Mouse (Mus musculus) retina, postnatal 7 days (tissue): ENCODE data around the gene Lipk.

ENCODE experiments used
- DNase-seq: peaks from one replicate; pipeline ENCODE4 v3.0.0-alpha.2; 2012; ENCODE audit warnings: low read depth, low spot score

Gene Lipk

DNA sequence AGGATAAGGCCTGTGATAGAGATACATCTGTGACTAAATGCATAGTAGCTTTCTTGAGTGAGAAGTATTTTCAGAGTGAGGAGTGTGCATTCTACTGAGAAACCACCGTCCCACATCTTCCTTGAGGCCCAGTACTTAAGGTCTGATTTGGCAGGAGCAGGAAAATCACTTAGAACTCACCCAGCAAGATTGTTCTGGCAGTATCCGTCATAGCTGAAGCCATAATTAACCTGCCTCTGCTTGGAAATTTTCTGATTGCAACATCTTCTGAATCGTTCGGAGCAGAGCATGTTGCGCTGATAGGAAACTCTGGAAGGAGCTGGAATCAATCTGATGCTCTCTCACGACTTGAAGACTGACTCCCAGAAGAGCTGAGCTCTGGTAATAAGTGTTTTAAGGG is at the start of gene Lipk:
Gene Lipk (plus strand): TSS at position 289 of the 400 bp plus-strand sequence.
- no peak for DNase-seq

- no peak for DNase-seq
Observed at GRCm38 (mm10) chr19:33960887-33961286, 47.2 kb upstream of the Lipk start, which contains the start of gene Lipf. Gene Lipf (plus strand): TSS chr19:33961187.

DNA sequence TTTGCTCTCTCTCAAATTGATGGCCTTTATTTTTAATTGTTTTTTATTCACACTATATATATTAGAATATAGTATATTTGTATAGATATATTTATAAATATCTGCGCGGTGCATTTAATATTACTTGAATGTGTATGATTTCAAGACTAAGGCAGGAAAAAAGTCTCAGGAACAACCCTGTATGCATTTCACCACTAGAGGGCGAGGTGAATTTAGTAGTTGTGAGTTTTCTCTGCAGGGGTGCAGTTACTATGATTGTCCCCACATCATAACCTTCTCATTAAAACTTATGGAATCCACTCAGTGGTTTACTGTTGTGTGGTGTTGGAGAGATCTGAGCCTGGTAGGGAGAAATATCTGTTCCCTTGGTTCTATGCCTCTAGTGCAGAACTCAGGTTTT is 29.1 kb upstream of the Lipk start:
- DNase-seq = no peak

- no peak for DNase-seq
Observed at GRCm38 (mm10) chr19:33983043-33983442, 25.0 kb upstream of the Lipk start.

DNA sequence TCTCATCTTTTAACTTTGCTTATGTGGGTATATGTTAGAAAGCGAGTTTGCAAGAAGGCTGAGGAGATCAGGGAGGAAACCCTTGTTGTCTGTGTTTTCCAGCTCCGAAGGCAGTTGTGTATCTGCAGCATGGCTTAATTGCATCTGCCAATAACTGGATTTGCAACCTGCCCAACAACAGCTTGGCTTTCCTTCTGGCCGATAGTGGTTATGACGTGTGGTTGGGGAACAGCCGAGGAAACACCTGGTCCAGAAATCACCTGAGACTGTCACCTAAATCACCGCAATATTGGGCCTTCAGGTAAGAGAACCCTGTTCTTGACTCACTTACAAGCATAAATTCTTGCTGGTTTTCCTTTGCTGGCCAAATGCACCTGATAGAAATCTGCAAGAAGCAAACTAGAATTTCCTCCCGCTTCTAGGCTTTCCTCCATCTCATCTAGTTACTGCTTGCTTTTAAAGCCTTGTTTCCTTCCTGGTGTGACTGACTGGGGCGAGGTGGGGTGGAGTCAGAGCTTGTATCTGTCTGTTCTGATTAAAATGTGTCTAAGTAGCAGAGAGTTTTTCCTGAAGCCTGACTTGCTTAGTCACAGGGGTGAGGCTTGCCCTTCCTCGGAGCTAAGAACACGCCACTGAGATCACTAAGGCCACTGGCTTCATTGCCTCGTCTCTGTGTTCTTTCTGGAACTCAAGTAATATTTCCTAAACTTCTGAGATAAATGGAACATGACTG is 13.5 kb downstream of the Lipk start:
- DNase-seq = no peak

GRCm38 (mm10) chr19:34022759-34023158 is 14.7 kb downstream of the Lipk start:
- peak; percentile 1 for DNase-seq

GRCm38 (mm10) chr19:34039731-34040130 is 31.6 kb downstream of the Lipk start:
- DNase-seq = no peak

DNA sequence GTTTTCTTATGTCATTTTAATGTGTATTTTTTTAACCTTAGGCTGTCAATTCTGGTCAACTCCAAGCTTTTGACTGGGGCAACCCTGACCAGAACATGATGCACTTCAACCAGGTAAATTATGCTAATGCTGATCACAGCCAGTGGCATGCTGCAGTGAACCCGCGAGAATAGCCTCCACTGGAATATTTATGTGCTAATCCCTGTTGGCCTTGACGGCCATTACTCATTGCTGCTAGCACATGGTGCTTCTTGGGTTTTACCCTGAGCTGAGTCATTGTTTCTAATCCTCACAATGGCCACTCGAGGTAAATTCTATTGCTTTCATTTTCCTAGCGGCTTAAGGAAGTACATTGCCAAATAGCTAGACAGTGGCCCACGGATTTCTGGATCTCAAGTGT is 34.9 kb downstream of the Lipk start:
- DNase-seq = no peak

GRCm38 (mm10) chr19:34049371-34050039 is 41.4 kb downstream of the Lipk start:
- DNase-seq = no peak

DNA sequence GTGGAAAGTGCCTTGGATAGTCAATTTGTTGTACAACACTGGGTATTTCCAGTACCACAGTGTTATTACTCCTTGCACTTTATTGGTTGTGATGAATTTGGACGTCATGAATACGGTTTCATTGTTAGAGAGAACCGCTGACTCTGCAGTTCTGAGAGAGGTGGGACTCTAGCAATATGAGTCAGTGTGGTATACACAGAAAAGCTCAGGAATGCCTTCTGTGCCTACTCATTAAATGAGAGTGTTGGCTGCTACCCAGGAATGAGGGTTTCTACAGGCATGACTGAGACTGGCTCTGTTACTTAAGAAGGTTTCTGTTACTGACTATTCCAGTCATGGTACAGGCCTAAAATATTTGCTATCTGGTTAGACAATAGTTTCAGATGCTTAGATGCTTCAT is 43.4 kb downstream of the Lipk start:
- DNase-seq = no peak

DNA sequence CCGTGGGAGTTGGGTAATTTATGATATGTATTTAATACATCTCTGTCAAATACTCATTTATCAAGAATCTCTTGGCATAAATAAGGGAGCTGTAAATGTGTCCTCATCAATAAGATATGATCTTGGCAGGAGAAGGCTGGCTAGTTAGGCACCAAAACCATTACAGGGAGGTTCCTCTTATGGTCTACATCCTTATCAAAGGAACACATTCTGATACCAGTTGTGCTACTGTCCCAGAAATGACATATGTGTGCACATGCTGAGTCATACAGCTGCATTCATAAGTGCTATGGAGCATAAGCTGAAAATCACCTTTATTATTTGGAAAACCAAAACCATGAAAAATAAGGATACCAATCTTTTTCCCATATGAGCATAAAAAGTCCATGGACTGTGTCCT is 55.5 kb downstream of the Lipk start:
- DNase-seq = no peak

- no peak for DNase-seq
Observed at GRCm38 (mm10) chr19:34064059-34064458, 56.0 kb downstream of the Lipk start.

- DNase-seq = no peak
Observed at GRCm38 (mm10) chr19:34066779-34067472, 58.8 kb downstream of the Lipk start, which contains the start of gene Lipn. Gene Lipn (plus strand): TSS chr19:34067358.

- DNase-seq = no peak
Observed at GRCm38 (mm10) chr19:34074239-34074638, 66.1 kb downstream of the Lipk start.

DNA sequence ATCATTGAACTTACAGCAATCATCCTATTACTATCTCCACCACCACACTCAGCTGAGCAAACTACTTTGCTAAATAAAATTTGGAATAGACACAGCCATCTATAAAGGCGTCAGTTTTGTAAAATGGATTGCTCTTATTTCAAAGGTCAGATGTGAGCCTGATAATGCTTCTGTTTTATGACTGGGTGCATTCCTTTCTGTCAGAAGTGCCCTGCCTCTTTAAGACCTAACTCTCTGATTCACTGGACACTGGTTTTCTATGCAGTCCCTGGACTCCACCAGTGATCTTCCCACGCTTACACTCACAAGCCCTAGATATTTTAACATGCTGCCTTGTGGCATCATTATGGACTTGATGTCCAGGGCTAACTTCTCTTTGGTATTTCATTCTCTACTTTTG is 70.0 kb downstream of the Lipk start:
- DNase-seq = no peak

DNA sequence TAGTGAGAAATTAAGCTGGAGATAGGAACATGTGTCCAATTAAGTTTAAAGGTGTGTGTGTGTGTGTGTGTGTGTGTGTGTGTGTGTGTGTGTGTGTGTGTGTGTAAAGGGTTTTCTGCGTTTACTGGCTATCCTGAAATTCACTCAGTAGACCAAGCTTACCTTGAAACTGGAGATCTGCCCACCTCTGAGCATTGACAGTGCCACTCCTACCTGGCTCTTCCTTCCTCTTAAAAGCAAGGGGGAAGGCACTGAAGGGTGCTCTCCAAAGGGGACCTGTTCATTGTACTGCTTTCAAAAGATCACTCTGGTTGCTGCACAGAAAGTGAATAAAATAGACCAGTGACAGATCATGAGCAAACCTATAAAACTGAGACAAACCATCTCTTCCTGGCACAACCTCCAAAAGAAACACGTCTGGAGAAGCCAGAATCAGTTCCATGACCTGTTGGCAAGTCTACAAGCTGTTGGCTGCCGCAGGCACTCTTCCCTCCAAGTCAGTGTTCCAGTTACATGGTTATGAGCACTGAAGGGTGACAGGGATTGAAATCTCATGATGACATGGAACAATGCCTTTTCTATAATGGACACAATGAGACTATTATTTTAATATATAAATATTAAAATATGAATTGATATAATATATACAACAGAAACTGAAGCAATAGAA is 81.1 kb downstream of the Lipk start:
- no peak for DNase-seq

DNA sequence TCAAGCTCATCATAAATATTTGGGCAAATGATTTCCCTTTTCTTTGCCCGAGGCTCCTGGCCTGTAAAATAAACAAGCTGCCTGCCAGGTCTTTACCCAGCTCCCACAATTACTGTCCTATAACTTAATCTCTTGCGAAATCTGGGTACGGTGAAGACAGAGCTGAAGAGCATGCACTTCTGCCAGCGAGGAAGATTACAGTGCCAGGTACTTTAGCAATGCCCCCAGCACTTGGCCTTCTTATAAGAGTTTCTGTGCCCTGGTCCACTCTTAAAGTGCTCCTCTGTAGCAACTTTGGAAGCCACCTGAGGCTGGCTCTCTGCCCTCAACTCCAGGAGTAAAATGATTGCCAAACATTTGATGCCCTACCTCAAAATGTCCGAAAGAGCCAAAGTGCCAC is 87.3 kb downstream of the Lipk start:
- DNase-seq = no peak

GRCm38 (mm10) chr19:34096228-34096627 is 88.1 kb downstream of the Lipk start:
- no peak for DNase-seq
